Mouse (Mus musculus): ENCODE results near the gene Akirin2.

DNA sequence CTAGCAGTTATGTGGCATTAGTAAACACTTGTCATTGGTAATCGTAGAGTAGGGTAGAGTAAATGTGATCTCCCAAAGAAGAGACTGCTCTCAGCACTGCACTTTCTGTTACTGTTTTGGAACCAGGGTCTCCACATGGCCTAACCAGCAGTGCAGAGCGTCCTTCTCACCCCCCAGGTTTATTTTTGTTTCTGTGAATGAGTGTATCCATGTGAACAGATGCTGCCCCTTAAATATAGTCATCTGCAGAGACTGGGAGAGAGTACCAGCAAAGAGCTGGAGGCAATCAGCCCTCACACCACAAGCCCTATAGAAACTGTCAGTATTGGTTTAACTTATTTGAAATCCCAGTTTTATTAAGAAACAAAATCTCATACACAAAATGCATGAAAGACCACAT lies 22.1 kb downstream of the Akirin2 start:
- TF ChIP-seq CTCF (IDR thresholded peaks at IDR 0.05; ENCODE audit: extremely low read depth, insufficient read length, insufficient replicate concordance, low read depth, low read length) = no peak
- no peak for TF ChIP-seq POLR2A (IDR thresholded peaks at IDR 0.05; ENCODE audit: low read depth, low read length)

All from small intestine, adult 2 months (tissue).